Mouse (Mus musculus): Measurements from ENCODE around the gene Slc2a4. TPM values are rescaled to one million over a fixed set of nuclear protein-coding genes. Genes with fewer than 3 reads are reported as not detected.
"Not testable (repeated sequence)": the region's sequence is repeated elsewhere in the genome, so short reads cannot be mapped to it uniquely, and the experiment has no call there.

The Slc2a4 gene
- polyA plus RNA-seq, 1 experiment from 2014 or later: 31.5 TPM

DNA sequence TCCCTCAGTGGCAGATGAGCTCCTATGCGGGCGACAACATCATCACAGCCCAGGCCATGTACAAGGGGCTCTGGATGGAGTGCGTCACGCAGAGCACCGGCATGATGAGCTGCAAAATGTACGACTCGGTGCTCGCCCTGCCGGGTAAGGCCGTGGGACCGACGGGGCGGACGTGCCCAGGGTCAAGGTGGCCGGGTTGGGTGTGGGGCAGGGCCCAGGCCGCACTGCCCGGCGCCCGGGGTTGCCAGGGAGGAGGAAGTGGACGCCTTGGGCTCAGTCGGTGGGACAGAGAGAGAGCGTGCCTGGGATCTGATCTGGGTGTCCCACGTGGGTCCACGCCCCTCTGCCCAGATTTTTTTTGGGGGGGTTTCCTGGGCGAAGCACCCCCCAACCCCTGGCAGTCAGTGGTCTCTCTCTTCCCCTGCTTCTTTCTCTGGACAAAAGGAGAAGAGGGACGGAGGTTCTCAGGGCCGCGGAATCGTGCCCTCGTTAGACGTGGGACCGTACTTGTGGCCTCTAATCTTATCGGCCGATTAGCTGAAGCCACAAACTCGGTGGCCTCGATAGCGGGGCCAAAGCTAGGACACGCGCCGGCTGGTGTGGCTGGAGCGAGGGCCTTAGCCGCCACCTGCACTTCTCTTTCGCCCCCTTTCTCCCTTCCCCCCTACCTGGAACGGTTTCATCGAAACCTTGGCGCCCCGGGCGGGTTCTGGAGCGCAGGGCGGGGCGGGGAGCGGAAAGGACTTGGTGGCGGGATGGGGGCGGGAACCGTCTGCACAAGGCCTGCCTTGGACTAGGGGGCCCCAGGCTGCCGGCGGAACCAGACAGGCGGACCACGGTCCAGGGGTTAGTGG lies 18.2 kb upstream of the Slc2a4 start:
- Histone ChIP-seq H3K9ac (replicated peaks; ENCODE audit: low read depth, low read length) (peak overlapping the region; percentile 60), H3K36me3 (ENCODE audit: control insufficient read depth, insufficient read depth, low read length) (peaks cover 16% of the 10 kb centered on the region), H3K9me3 (ENCODE audit: control insufficient read depth, low read depth, low read length) (no peaks in the 10 kb centered on the region), H3K4me2 (replicated peaks; ENCODE audit: low read depth, low read length) (peak overlapping the region; percentile 59), H3K4me3 (ENCODE audit: low read depth, low read length) (peak overlapping the region; percentile 46), H3K4me1 (ENCODE audit: control insufficient read depth, insufficient read depth, low read length) (0 out of 2 replicates have a peak, but pooled peaks cover 9% of the 10 kb centered on the region), H3K27me3 (ENCODE audit: control insufficient read depth, insufficient read depth, low read length) (peaks cover 27% of the 10 kb centered on the region), H3K27ac (ENCODE audit: low read length) (peak overlapping the region; percentile 87)
- 3% methylated on average over 57 of the region's 59 CpGs for WGBS
- peak; percentile 77 for ATAC-seq (ENCODE audit: insufficient number of reproducible peaks, insufficient read depth, low FRiP score, low read depth)

DNA sequence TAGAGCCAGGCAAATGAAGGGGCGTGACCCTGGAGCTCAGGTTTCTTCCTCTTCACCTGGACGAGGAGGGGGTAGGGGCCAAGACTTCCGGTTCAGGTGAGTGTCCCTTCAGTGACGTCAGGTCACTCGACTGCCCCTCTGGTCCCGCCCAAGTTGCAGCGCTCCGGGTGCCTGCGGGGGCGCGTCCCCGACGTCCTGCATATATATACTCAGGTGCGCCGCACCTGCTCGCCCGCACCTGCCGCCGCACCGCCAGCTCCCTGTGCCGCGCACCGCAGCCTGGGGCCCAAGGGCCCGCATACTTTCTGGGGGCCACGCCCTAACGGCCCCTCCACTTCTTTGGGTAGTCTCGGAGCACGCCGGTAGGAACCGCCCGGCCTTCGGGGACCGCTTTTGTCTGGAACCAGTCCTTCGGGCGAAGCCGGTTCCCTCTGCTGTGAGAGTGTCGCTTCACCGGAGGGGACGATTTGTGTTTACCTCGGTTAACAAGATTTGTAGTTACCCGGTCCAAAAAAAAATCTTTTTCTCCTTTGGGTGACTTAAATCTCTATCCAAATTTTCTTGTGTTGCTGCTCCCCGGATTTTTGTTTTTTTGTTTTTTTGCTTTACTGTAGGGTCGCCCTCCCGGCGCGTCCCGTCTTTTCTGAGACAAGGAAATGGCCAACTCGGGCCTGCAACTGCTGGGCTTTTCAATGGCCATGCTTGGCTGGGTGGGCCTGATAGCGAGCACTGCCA lies 17.4 kb upstream of the Slc2a4 start:
- Histone ChIP-seq H3K27me3 (ENCODE audit: control insufficient read depth, insufficient read depth, low read length) (peaks cover 27% of the 10 kb centered on the region), H3K27ac (ENCODE audit: low read length) (peak overlapping the region; percentile 87), H3K4me3 (ENCODE audit: low read depth, low read length) (peak overlapping the region; percentile 46), H3K9me3 (ENCODE audit: control insufficient read depth, low read depth, low read length) (no peaks in the 10 kb centered on the region), H3K36me3 (ENCODE audit: control insufficient read depth, insufficient read depth, low read length) (peaks cover 16% of the 10 kb centered on the region), H3K9ac (replicated peaks; ENCODE audit: low read depth, low read length) (peak overlapping the region; percentile 60), H3K4me1 (ENCODE audit: control insufficient read depth, insufficient read depth, low read length) (0 out of 2 replicates have a peak, but pooled peaks cover 9% of the 10 kb centered on the region), H3K4me2 (replicated peaks; ENCODE audit: low read depth, low read length) (peak overlapping the region; percentile 59)
- ATAC-seq (ENCODE audit: insufficient number of reproducible peaks, insufficient read depth, low FRiP score, low read depth): peak; percentile 71
- WGBS: 3% methylated on average over 49 of the region's 49 CpGs

DNA sequence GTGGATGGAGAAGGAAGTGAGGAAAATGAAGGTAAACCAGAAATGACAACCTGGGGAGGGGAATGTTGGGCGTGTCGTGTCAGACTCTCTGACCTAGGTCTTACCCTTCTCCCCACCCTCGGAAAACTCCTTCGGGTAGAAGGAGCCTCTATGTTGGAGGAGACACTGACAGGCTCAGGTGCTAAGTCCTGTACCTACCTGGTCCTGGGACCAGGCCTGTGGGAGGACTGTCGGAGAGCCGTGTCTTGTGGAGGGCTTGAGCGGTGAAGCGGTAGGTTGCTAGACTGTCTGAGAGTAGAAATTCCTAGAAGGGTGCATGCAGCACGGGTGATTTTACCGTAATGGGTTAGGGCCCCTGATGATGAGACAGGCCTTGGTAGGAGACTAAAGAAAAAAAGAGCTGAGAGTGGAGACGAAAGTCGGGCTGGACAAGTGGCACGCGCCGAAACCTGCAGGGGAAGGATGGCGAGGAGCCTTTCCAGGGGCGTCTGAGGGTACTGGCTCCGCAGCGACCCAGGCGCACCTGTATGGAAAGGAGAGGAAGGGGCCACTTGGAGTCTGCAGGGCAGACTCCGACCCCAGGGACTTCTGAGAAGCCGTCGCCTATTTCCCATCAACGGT lies 16.8 kb upstream of the Slc2a4 start, which contains the start of gene Cldn7:
Gene Cldn7 (plus strand): TSS at position 130 of the 621 bp plus-strand sequence.
- no peak for ATAC-seq (ENCODE audit: insufficient number of reproducible peaks, insufficient read depth, low FRiP score, low read depth)
- Histone ChIP-seq H3K4me3 (ENCODE audit: low read depth, low read length) (peak within 1 kb of the TSS; percentile 46), H3K36me3 (ENCODE audit: control insufficient read depth, insufficient read depth, low read length) (peaks cover 16% of the 10 kb centered on the region), H3K9ac (replicated peaks; ENCODE audit: low read depth, low read length) (peak within 1 kb of the TSS; percentile 60), H3K27ac (ENCODE audit: low read length) (peak within 1 kb of the TSS; percentile 87), H3K4me1 (ENCODE audit: control insufficient read depth, insufficient read depth, low read length) (0 out of 2 replicates have a peak, but pooled peaks cover 9% of the 10 kb centered on the region), H3K9me3 (ENCODE audit: control insufficient read depth, low read depth, low read length) (no peaks in the 10 kb centered on the region), H3K27me3 (ENCODE audit: control insufficient read depth, insufficient read depth, low read length) (peaks cover 27% of the 10 kb centered on the region), H3K4me2 (replicated peaks; ENCODE audit: low read depth, low read length) (peak within 1 kb of the TSS; percentile 35)
- 9% methylated on average over 24 of the region's 24 CpGs for WGBS

DNA sequence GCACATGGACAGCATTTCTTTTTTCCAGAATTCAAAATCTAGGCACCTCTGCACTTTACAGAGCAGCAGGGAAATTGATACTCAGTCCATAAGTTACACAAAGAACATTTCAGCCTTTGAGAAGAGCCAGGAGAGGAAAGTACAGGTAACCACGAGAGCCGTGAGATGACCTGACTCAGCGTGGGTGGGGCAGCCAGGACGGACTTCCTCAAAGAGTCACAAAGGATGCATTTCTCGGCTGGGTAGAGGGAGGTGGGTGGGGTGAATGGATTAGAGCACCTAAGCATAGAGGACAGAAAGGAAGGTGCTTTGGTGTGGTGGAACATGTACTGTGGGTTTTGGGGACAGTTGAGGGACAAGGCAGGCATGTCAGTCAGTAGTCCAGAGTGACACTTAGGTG lies 13.9 kb upstream of the Slc2a4 start:
- 36% methylated on average over 5 of the region's 5 CpGs for WGBS
- Histone ChIP-seq H3K27ac (ENCODE audit: low read length) (no peak overlapping the region), H3K9ac (replicated peaks; ENCODE audit: low read depth, low read length) (no peak overlapping the region), H3K4me1 (ENCODE audit: control insufficient read depth, insufficient read depth, low read length) (0 out of 2 replicates have a peak, but pooled peaks cover 7% of the 10 kb centered on the region), H3K4me3 (ENCODE audit: low read depth, low read length) (no peak overlapping the region), H3K27me3 (ENCODE audit: control insufficient read depth, insufficient read depth, low read length) (peaks cover 27% of the 10 kb centered on the region), H3K4me2 (replicated peaks; ENCODE audit: low read depth, low read length) (no peak overlapping the region), H3K9me3 (ENCODE audit: control insufficient read depth, low read depth, low read length) (no peaks in the 10 kb centered on the region), H3K36me3 (ENCODE audit: control insufficient read depth, insufficient read depth, low read length) (no peaks in the 10 kb centered on the region)
- ATAC-seq (ENCODE audit: insufficient number of reproducible peaks, insufficient read depth, low FRiP score, low read depth): no peak

DNA sequence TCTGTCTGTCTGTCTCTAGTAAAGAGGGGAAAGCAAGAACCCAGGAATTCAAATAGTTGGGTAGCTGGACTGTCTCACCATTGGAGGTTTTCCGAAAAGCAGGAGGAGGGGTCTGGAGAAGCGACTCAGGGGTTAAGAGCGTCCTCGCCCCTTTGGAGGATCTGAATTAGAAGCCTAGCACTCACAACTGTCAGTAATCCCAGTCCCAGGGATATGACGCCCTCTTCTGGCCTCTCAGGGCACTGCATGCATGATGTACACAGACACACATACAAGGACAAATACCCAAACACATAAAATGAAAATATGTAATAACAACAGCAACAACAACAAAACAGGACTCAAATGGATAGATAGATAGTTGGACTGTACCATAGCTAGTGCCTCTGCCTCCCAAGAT lies 12.6 kb upstream of the Slc2a4 start:
- no peaks in the 10 kb centered on the region for H3K4me1 ChIP-seq (ENCODE audit: control insufficient read depth, insufficient read depth, low read length)
- no peak overlapping the region for H3K4me2 ChIP-seq (replicated peaks; ENCODE audit: low read depth, low read length)
- no peak overlapping the region for H3K4me3 ChIP-seq (ENCODE audit: low read depth, low read length)
- ATAC-seq (ENCODE audit: insufficient number of reproducible peaks, insufficient read depth, low FRiP score, low read depth): no peak
- H3K9ac ChIP-seq (replicated peaks; ENCODE audit: low read depth, low read length): no peak overlapping the region
- 31% methylated on average over 5 of the region's 5 CpGs for WGBS
- peaks cover 19% of the 10 kb centered on the region for H3K27me3 ChIP-seq (ENCODE audit: control insufficient read depth, insufficient read depth, low read length)
- no peak overlapping the region for H3K27ac ChIP-seq (ENCODE audit: low read length)
- H3K9me3 ChIP-seq (ENCODE audit: control insufficient read depth, low read depth, low read length): no peaks in the 10 kb centered on the region
- H3K36me3 ChIP-seq (ENCODE audit: control insufficient read depth, insufficient read depth, low read length): no peaks in the 10 kb centered on the region

DNA sequence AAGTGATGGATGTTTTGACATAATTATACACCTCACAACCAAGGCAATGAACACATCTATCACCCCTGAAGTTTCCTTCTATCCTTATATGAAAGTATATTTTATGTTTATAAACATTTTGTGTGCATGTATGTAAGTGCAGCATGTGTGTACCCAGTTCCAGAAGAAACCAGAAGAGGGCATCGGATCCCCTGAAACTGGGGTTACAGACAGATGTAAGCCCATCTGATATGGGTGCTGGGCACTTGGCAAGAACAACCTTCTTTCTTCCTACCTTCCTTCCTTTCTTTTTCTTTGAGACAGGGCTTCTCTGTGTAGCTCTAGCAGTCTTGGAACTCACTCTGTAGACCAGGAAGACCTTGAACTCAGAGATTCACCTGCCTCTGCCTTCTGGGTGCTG lies 8.2 kb upstream of the Slc2a4 start:
- 78% methylated on average over 1 of the region's 1 CpGs for WGBS

DNA sequence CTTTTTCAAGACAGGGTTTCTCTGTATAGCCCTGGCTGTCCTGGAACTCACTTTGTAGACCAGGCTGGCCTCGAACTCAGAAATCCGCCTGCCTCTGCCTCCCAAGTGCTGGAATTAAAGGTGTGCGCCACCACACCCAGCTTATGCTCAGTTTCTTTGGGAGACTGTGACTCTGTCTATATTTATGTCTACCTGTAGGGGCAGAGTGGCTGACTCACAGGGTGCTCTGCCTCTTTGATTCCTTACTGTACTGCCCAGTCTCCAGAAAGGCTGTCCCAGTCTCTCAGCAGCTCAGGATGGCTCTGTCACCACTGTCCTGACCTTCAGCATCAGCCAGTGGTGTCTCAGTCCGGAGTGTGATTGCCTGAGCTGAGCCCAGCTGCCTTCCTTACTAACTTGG lies 7.6 kb upstream of the Slc2a4 start:
- not testable (repeated sequence) for H3K4me3 ChIP-seq (ENCODE audit: low read depth, low read length); ATAC-seq (ENCODE audit: insufficient number of reproducible peaks, insufficient read depth, low FRiP score, low read depth); H3K36me3 ChIP-seq (ENCODE audit: control insufficient read depth, insufficient read depth, low read length); H3K9ac ChIP-seq (replicated peaks; ENCODE audit: low read depth, low read length); H3K9me3 ChIP-seq (ENCODE audit: control insufficient read depth, low read depth, low read length); H3K4me1 ChIP-seq (ENCODE audit: control insufficient read depth, insufficient read depth, low read length); H3K27ac ChIP-seq (ENCODE audit: low read length); H3K27me3 ChIP-seq (ENCODE audit: control insufficient read depth, insufficient read depth, low read length); H3K4me2 ChIP-seq (replicated peaks; ENCODE audit: low read depth, low read length)
- 71% methylated on average over 4 of the region's 4 CpGs for WGBS

More for the DNA sequence above, 8.2 kb upstream of the Slc2a4 start:
- Histone ChIP-seq H3K36me3 (ENCODE audit: control insufficient read depth, insufficient read depth, low read length) (no peaks in the 10 kb centered on the region), H3K27ac (ENCODE audit: low read length) (no peak overlapping the region), H3K4me2 (replicated peaks; ENCODE audit: low read depth, low read length) (no peak overlapping the region), H3K9me3 (ENCODE audit: control insufficient read depth, low read depth, low read length) (no peaks in the 10 kb centered on the region), H3K27me3 (ENCODE audit: control insufficient read depth, insufficient read depth, low read length) (no peaks in the 10 kb centered on the region), H3K4me1 (ENCODE audit: control insufficient read depth, insufficient read depth, low read length) (no peaks in the 10 kb centered on the region), H3K4me3 (ENCODE audit: low read depth, low read length) (no peak overlapping the region), H3K9ac (replicated peaks; ENCODE audit: low read depth, low read length) (no peak overlapping the region)
- no peak for ATAC-seq (ENCODE audit: insufficient number of reproducible peaks, insufficient read depth, low FRiP score, low read depth)

DNA sequence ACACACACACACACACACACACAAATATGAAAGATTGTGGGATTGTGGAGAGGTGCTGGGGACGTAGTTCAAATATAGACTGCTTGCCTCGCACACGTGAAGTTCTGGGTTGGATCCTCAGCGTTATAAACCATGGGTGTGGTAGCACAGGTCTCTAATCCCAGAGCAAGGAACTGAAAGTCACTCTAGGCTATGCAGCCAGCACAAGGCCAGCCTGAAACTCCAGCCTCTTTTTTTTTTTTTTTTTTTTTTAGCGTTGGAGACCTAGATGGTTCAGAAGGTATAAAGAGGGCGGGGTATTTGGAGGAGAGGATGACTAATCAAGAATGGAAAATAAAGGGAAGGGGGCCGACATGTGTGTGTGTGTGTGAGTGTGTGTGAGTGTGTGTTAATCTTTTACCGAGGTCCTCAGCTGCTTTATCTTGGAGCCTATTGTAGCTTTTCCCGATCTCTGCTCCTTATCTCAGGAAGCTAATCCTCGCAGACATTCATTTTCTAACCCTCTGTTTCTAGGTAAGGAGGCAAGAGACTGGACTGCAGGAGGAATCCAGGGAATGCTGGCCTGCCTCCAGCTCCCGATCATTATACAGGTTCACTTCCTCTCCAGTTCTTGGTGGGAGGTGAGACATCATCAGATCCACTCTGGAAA lies 5.4 kb upstream of the Slc2a4 start:
- 40% methylated on average over 11 of the region's 11 CpGs for WGBS
- no peaks in the 10 kb centered on the region for H3K27me3 ChIP-seq (ENCODE audit: control insufficient read depth, insufficient read depth, low read length)
- no peak overlapping the region for H3K27ac ChIP-seq (ENCODE audit: low read length)
- H3K4me1 ChIP-seq (ENCODE audit: control insufficient read depth, insufficient read depth, low read length): no peaks in the 10 kb centered on the region
- H3K4me2 ChIP-seq (replicated peaks; ENCODE audit: low read depth, low read length): no peak overlapping the region
- H3K9ac ChIP-seq (replicated peaks; ENCODE audit: low read depth, low read length): no peak overlapping the region
- H3K36me3 ChIP-seq (ENCODE audit: control insufficient read depth, insufficient read depth, low read length): no peaks in the 10 kb centered on the region
- H3K9me3 ChIP-seq (ENCODE audit: control insufficient read depth, low read depth, low read length): no peaks in the 10 kb centered on the region
- no peak; the same call in 1 of the 2 replicates for ATAC-seq (ENCODE audit: insufficient number of reproducible peaks, insufficient read depth, low FRiP score, low read depth)
- no peak overlapping the region for H3K4me3 ChIP-seq (ENCODE audit: low read depth, low read length)

All from stomach, embryonic 14.5 days (tissue).